Mouse (Mus musculus): ENCODE measurements around the gene Pilrb1. TPM values are rescaled to one million over a fixed set of nuclear protein-coding genes. Genes with fewer than 3 reads are reported as not detected.

The Pilrb1 gene
- total and polyA plus RNA-seq, 3 experiments = 4.5 to 12.1 TPM; not detected in 1

GRCm38 (mm10) chr5:137830238-137830637, 27.7 kb downstream of the Pilrb1 start:
- H3K27me3 ChIP-seq (ENCODE audit: control insufficient read depth in 1 of 2, insufficient read depth in 2 of 2, low read length in 2 of 2) = no peaks in the 10 kb centered on the region
- H3K27ac ChIP-seq (ENCODE audit: control insufficient read depth, low read depth, low read length) = no peak overlapping the region
- DNase-seq (ENCODE audit: low read depth, low spot score) = no peak
- H3K4me1 ChIP-seq (ENCODE audit: control insufficient read depth in 1 of 2, insufficient read depth in 2 of 2, low read length in 2 of 2) = no peaks in the 10 kb centered on the region
- no peaks in the 10 kb centered on the region; a peak in 2 of 4 replicates for H3K36me3 ChIP-seq (ENCODE audit: control insufficient read depth in 1 of 2, insufficient read depth in 2 of 2, low read length in 2 of 2)
- TF ChIP-seq POLR2AphosphoS5 (IDR thresholded peaks at IDR 0.05; ENCODE audit: borderline replicate concordance, low read depth, low read length) (no peak), MAFK (IDR thresholded peaks at IDR 0.05; ENCODE audit: borderline replicate concordance, low read depth, low read length) (no peak), CHD2 (IDR thresholded peaks at IDR 0.05; ENCODE audit: low read length) (no peak), JUND (IDR thresholded peaks at IDR 0.05; ENCODE audit: low read depth, low read length) (no peak), MAX (IDR thresholded peaks at IDR 0.05; ENCODE audit: low read length) (no peak), TBP (IDR thresholded peaks at IDR 0.05; ENCODE audit: low read depth, low read length) (no peak)
- no peaks in the 10 kb centered on the region for H3K9me3 ChIP-seq (replicated peaks; ENCODE audit: insufficient read depth, low read length)
- H3K79me2 ChIP-seq (ENCODE audit: control insufficient read depth, insufficient read depth, low read length, poor library complexity) = no peaks in the 10 kb centered on the region
- H3K4me3 ChIP-seq (ENCODE audit: control insufficient read depth in 1 of 2, insufficient read depth in 1 of 2, low read depth in 2 of 2, low read length in 2 of 2) = no peak overlapping the region
- no peak overlapping the region for H3K9ac ChIP-seq (ENCODE audit: control insufficient read depth, low read depth, low read length, poor library complexity, severe bottlenecking)

GRCm38 (mm10) chr5:137828694-137829093, 29.2 kb downstream of the Pilrb1 start:
- Histone ChIP-seq H3K9ac (ENCODE audit: control insufficient read depth, low read depth, low read length, poor library complexity, severe bottlenecking) (no peak overlapping the region), H3K4me1 (ENCODE audit: control insufficient read depth in 1 of 2, insufficient read depth in 2 of 2, low read length in 2 of 2) (no peaks in the 10 kb centered on the region), H3K79me2 (ENCODE audit: control insufficient read depth, insufficient read depth, low read length, poor library complexity) (no peaks in the 10 kb centered on the region), H3K36me3 (ENCODE audit: control insufficient read depth in 1 of 2, insufficient read depth in 2 of 2, low read length in 2 of 2) (no peaks in the 10 kb centered on the region; a peak in 2 of 4 replicates), H3K27me3 (ENCODE audit: control insufficient read depth in 1 of 2, insufficient read depth in 2 of 2, low read length in 2 of 2) (no peaks in the 10 kb centered on the region), H3K9me3 (replicated peaks; ENCODE audit: insufficient read depth, low read length) (no peaks in the 10 kb centered on the region), H3K4me3 (ENCODE audit: control insufficient read depth in 1 of 2, insufficient read depth in 1 of 2, low read depth in 2 of 2, low read length in 2 of 2) (no peak overlapping the region), H3K27ac (ENCODE audit: control insufficient read depth, low read depth, low read length) (no peak overlapping the region)
- no peak for TF ChIP-seq E2F4 (IDR thresholded peaks at IDR 0.05; ENCODE audit: borderline replicate concordance, low read depth, low read length)
- no peak for TF ChIP-seq ZC3H11A (IDR thresholded peaks at IDR 0.05; ENCODE audit: low read depth, low read length)
- TF ChIP-seq POLR2AphosphoS2 (IDR thresholded peaks at IDR 0.05; ENCODE audit: low read length) = no peak
- no peak for TF ChIP-seq NELFE (IDR thresholded peaks at IDR 0.05; ENCODE audit: low read depth, low read length)
- no peak for TF ChIP-seq MXI1 (IDR thresholded peaks at IDR 0.05; ENCODE audit: low read depth, low read length)
- TF ChIP-seq MAZ (IDR thresholded peaks at IDR 0.05; ENCODE audit: low read depth, low read length) = no peak
- TF ChIP-seq MYB (IDR thresholded peaks at IDR 0.05; ENCODE audit: low read depth, low read length) = no peak
- TF ChIP-seq ETS1 (IDR thresholded peaks at IDR 0.05; ENCODE audit: low read depth, low read length) = no peak
- no peak for TF ChIP-seq BHLHE40 (IDR thresholded peaks at IDR 0.05; ENCODE audit: borderline replicate concordance, low read depth, low read length)
- TF ChIP-seq CTCF (IDR thresholded peaks at IDR 0.05 in 2 of 3, conservative IDR thresholded peaks at IDR 0.05 in 1 of 3; ENCODE audit: control insufficient read depth in 1 of 3, insufficient read depth in 1 of 3, low read depth in 2 of 3, low read length in 3 of 3, poor library complexity in 1 of 3, severe bottlenecking in 1 of 3) = no peak
- TF ChIP-seq HCFC1 (IDR thresholded peaks at IDR 0.05; ENCODE audit: low read depth, low read length) = no peak
- TF ChIP-seq TAL1 (IDR thresholded peaks at IDR 0.05; ENCODE audit: low read length) = no peak
- TF ChIP-seq SMC3 (IDR thresholded peaks at IDR 0.05; ENCODE audit: low read depth, low read length) = no peak
- no peak for TF ChIP-seq EP300 (IDR thresholded peaks at IDR 0.05; ENCODE audit: low read depth in 1 of 2, low read length in 2 of 2)
- TF ChIP-seq TBP (IDR thresholded peaks at IDR 0.05; ENCODE audit: low read depth, low read length) = no peak
- TF ChIP-seq CHD1 (IDR thresholded peaks at IDR 0.05; ENCODE audit: low read depth, low read length) = no peak
- no peak for TF ChIP-seq USF1 (IDR thresholded peaks at IDR 0.05; ENCODE audit: low read depth, low read length)
- no peak for DNase-seq (ENCODE audit: low read depth, low spot score)
